Mouse (Mus musculus): Measurements from ENCODE around the gene Tmem205. TPM values are rescaled to one million over a fixed set of nuclear protein-coding genes. Genes with fewer than 3 reads are reported as not detected.
A peak's percentile ranks its signal among the peaks of the same experiment; 100 is the strongest.

The Tmem205 gene
- total RNA-seq (2021): 10 to 100 TPM; 28.1 to 31.6 TPM

DNA sequence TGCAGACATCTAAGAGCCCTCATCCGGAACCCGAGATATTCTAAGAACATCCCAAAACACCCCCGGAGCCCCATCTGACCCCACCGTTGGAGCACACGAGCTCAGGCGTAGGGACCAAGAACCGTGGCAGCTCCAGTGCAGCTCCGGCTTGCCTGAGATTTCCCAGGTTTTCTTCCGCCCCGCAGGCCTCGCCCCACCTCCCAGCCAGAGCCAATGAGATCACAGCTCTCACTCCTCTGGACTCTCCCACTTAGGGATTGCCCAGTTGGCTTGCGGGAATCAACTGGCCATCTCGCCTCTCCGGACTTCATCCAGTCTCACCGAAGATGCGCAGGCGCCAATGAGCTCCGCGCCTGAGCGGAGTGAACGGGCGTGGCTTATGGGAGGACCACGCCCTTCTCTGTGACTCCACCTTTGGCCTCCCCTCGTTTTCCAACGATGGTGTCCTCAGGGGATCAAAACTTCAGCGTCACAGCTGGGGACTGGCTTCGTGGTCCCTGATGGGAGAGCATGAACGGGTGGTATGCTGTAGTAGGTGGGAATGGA is at the start of gene Tmem205, which contains the start of gene Ccdc159:
TSS of gene Tmem205 (minus strand) at position 349 of the 546 bp plus-strand sequence.
TSS of gene Ccdc159 (plus strand) at position 264 of the 546 bp plus-strand sequence.
- peak; percentile 93 for DNase-seq
- intact Hi-C loops (cut with DNase I): no loop called here

GRCm38 (mm10) chr9:21976626-21977175 is 49.3 kb upstream of the Tmem205 start:
- no peak for DNase-seq
- intact Hi-C loops (cut with DNase I): no loop called here

- no peak for DNase-seq
- intact Hi-C loops (cut with DNase I): no loop called here
These were observed 41.9 kb upstream of the Tmem205 start for GRCm38 (mm10) chr9:21969304-21969703.

- intact Hi-C loops (cut with DNase I): no loop called here
- no peak for DNase-seq
These were observed 41.5 kb upstream of the Tmem205 start for GRCm38 (mm10) chr9:21968883-21969282.

DNA sequence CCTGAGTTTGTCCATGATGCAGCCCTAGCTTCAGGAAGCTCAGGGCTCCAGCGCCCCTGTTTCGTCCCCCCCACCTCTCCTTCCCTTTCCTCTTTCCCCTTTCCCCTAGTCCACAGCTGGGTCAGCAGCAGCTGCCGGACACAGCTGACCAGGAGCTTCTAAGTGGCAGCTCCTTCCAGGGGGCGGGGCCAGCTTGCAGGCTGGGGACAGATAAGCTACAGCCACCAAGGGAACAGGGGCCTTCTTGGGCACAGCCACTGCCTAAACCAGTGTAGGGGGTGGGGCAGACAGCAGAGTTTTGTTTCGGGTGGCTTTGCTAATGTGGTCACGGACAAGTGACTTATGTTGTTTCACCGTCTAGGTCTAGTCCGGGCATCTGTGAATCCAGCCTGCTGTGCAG is 36.1 kb upstream of the Tmem205 start, which contains the start of gene Epor:
TSS of gene Epor (minus strand) at position 90 of the 400 bp plus-strand sequence.
- intact Hi-C loops (cut with DNase I): no loop called here

DNA sequence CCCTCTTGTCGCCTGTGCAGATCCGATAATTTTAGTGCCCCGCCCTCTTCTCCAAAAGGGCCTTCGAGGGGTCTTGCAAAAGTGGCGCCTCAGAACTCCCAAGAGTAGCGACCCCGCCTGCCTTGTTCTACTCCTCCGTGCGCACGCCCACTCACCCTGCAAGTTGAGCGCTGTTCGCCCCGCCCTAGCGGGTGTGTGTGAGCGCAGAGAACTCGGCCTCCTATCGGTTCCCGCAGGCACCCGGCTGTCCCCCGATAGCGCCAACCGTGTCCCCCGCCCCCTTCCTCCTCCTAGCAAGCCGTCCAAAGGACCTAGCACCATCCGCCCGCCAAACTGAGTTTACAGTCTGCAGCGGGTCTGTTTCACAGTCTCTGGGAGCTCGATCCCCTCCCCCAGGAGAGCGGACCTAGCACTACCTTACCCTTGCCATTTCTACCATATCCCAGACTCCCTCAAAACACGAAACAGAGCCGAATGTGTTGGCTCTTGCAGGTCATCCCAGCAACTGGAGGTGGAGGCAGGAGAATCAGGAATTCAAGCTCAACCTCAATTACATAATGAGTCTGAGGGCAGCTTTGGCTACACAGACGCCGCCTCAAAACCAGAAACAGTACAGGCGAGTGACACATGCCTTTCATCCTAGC is 35.2 kb upstream of the Tmem205 start:
- peak; percentile 57 for DNase-seq
- intact Hi-C loops (cut with DNase I): no loop called here

More for the DNA sequence above, 36.1 kb upstream of the Tmem205 start, which contains the start of gene Epor:
- DNase-seq: no peak

- intact Hi-C loops (cut with DNase I): no loop called here
- DNase-seq: no peak
These were observed 34.7 kb upstream of the Tmem205 start for GRCm38 (mm10) chr9:21962010-21962409.

- no peak for DNase-seq
- intact Hi-C loops (cut with DNase I): no loop called here
These were observed 34.1 kb upstream of the Tmem205 start for GRCm38 (mm10) chr9:21961366-21961980.

- intact Hi-C loops (cut with DNase I): no loop called here
- no peak for DNase-seq
These were observed 33.3 kb upstream of the Tmem205 start for GRCm38 (mm10) chr9:21960558-21961208.

GRCm38 (mm10) chr9:21960135-21960534 is 32.8 kb upstream of the Tmem205 start:
- DNase-seq: no peak
- intact Hi-C loops (cut with DNase I): no loop called here

- DNase-seq: no peak
- intact Hi-C loops (cut with DNase I): no loop called here
These were observed 31.9 kb upstream of the Tmem205 start for GRCm38 (mm10) chr9:21959244-21959643.

DNA sequence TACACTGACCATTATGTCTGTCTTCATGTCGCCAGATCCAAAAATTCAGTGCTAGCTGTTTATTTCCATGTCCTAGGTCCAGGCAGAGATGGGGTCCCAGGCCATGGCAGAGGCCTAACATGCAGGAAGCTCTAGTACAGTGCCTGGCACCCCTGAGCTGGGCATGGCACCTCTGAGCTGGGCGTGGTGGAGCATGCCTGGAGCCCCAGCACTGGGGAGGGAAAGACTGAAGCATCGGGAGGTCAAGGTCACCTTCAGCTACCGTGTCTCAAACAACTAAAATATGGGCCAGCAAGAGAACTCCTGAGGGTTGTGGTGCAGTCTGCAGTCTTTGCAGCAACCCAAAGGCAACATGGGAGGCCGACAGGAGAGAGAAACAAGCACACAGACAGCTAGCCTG is 31.0 kb upstream of the Tmem205 start:
- DNase-seq: no peak
- intact Hi-C loops (cut with DNase I): no loop called here

DNA sequence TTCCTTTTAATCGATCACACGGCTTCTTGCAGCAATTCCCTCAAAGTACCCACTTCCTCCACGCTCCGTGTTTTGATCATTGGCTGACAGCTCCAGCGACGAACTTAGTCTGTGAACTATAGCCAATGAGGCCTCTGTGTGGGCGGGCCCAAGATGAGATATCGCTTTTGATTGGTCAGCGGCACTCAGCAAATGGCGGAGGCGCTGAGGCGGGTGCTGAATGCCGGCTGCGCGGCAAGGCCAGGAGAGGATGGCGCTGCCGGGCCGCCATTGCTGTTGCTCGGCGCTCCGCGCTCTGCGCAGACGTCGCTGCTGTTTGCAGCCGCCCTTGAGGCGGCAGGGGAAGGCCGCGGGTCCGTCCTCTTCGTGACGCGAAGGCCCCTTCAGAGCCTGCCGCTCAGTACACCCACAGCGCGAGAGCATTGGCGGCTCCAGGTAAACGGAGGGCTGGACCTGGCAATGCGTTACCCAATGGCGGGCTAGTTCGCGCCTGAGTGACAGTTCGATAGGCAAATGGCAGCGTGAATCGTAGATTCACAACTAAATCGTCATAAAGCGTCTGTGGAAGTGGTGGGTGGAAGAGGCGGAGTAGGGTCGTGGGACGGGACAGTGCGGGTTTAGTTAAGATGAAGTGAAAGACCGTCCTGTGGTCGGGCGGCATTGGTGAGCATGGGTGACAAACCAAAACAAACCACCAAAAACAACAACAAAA is 28.4 kb upstream of the Tmem205 start, which contains the start of gene Swsap1:
TSS of gene Swsap1 (plus strand) at position 186 of the 712 bp plus-strand sequence.
- intact Hi-C loops (cut with DNase I): no loop called here
- peak; percentile 98 for DNase-seq

DNA sequence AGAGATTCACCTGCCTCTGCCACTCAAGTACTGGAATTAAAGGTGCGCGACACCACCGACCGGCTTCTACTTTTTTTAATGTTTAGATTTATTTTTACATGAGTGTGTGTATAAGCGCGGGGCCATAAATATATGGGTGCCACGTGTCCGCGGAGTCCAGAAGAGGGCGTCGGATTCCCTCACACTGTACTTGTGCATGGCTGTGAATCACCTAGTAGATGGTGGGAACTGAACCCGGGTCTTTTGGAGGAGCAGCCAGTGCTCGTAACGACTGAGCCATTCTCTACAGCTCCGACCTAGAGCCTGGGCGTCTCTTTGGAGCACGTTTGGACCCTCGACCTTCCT is 27.8 kb upstream of the Tmem205 start:
- intact Hi-C loops (cut with DNase I): no loop called here
- no peak for DNase-seq

DNA sequence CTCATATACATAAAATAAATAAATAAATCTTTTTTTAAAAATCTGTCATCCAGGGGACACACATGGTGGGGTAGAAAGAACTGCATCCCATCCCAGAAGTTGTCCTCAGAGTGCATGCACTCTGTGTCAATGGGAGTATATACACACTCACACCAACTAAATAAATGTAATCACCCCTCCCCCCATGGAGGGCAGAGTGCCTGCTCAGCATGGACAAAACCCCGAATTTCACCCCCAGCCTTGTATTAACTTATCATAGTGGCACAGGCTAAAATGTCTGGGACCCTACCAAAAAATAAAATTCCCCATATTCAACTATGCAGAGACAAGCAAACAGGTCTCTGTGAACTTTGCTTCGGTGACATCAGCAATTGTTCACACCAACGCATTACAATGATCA is 27.3 kb upstream of the Tmem205 start:
- no peak for DNase-seq
- intact Hi-C loops (cut with DNase I): no loop called here

- DNase-seq: no peak
- intact Hi-C loops (cut with DNase I): no loop called here
These were observed 26.2 kb upstream of the Tmem205 start for GRCm38 (mm10) chr9:21953600-21953999.

- intact Hi-C loops (cut with DNase I): no loop called here
- DNase-seq: no peak
These were observed 24.6 kb upstream of the Tmem205 start for GRCm38 (mm10) chr9:21951977-21952376.

- intact Hi-C loops (cut with DNase I): no loop called here
- peak; percentile 25 for DNase-seq
These were observed 23.0 kb upstream of the Tmem205 start for GRCm38 (mm10) chr9:21950322-21950721.

DNA sequence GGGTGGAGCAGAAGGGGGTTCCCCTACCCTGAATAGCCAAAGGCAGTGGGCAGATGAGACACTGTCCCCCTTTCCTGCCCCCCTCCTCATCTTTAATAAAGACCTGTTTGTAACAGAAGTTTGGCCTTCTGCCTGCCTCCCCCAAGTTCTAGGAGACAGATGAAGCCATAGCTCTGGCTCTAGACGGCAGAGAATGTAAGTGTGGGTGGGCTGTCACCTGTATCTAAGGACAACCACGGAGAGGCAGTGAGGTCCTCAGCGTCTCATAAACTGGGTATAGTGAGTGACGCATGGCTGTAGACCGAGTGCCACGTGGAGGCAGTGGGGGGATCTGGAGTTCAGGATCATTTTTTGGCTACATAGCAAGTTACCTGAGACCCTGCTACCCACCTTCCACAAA is 21.4 kb upstream of the Tmem205 start:
- intact Hi-C loops (cut with DNase I): no loop called here
- no peak for DNase-seq

DNA sequence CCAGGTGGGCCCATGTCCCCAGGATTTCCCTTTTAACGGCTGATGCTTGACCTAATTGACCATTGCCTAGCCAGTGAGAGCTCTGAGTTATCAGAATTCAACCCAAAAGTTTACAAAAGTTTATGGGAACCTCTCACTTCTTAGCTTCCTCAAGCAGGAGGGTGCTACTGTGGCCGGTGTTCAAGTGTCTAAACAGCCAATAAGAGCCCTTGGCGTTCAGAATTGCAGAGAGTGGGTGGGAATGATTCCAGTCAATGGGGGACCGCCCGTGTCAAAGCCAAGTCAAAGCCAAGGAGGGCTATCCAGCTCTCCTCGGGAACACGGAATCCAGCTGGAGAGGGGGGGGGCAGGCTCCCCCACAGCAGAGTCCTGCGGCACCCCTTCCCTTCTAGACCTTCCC is 20.8 kb upstream of the Tmem205 start:
- no peak for DNase-seq
- intact Hi-C loops (cut with DNase I): no loop called here
